Mouse (Mus musculus): ENCODE results near the gene Npc2. TPM values are rescaled to one million over a fixed set of nuclear protein-coding genes. Genes with fewer than 3 reads are reported as not detected.

Npc2 gene
- polyA plus RNA-seq, 1 experiment = 1,124 TPM

DNA sequence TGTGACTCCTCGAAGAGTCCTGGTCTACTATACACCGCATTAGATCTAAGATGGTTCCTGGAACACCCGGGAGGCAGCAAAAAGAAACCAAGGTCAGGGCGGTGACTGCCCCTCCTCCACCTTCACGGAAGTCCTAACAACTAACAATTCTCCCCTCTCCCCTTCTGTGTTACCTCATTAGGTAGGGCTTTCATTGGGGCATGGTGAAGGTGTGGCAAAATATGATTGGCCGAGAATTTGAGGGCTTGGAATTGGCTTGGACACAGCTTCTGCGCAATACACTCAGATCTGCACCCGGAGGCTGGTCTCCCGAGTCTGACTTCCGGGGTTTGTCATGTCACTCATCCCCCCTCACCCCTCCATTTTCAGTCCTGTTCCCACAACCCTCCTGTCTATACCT lies 44.5 kb downstream of the Npc2 start:
- DNase-seq (ENCODE audit: low read depth) = no peak

- no peak for DNase-seq (ENCODE audit: low read depth)
These were observed 45.5 kb downstream of the Npc2 start for GRCm38 (mm10) chr12:84727434-84727833.

- DNase-seq (ENCODE audit: low read depth) = no peak
These were observed 46.0 kb downstream of the Npc2 start for GRCm38 (mm10) chr12:84726986-84727385.

DNA sequence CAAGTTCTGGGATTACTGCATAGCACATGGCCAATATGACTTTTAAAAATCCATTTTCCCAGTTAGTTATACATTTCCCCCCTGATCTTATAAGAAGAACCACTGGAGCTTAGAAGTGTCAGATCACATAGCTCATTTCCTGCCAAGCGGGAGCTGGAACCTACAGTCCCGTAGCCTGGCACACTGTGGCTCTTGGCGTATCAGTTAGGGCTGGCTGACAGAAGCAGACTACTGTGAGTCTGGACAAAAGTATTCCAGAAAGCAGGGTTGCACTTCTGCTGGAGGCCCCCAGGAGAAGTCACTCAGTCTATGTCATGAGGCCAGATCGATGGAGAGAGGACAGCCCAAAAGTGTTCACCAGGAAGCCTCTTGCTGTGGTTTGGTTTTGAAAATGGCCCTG lies 46.6 kb downstream of the Npc2 start:
- no peak for DNase-seq (ENCODE audit: low read depth)

GRCm38 (mm10) chr12:84718462-84719244 lies 54.3 kb downstream of the Npc2 start:
- DNase-seq (ENCODE audit: low read depth) = no peak

GRCm38 (mm10) chr12:84714578-84714977 lies 58.4 kb downstream of the Npc2 start:
- DNase-seq (ENCODE audit: low read depth) = no peak

GRCm38 (mm10) chr12:84709842-84710439 lies 63.0 kb downstream of the Npc2 start:
- no peak for DNase-seq (ENCODE audit: low read depth)

DNA sequence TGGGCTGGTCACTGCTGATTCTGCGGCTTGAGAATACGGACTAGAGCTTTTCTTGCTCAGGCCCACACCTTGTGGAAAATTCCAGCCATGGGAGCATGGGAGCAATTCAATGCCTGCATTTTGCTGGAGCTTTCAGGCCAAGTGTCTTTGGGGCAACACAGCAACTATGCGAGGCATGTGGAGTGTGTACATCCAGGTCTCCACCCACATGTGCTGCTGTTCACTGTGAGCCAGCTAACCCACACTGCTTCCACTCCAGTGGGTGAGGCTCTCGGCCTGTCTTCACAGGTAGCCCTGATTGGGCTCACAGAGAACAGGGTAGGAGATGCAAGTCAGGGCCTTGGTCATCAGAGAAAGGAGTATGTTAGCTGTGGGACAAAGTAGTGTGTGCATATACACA lies 65.1 kb downstream of the Npc2 start:
- DNase-seq (ENCODE audit: low read depth) = no peak

- DNase-seq (ENCODE audit: low read depth) = no peak
These were observed 66.1 kb downstream of the Npc2 start for GRCm38 (mm10) chr12:84706886-84707285.

Other genes with a start within 250 kb of the Npc2 start
- gene Vsx2, start 203.4 kb downstream of the Npc2 start, polyA plus RNA-seq (2012; rRNA removed) = not detected in 2 replicates
- gene Abcd4, start 155.7 kb downstream of the Npc2 start, polyA plus RNA-seq (2012; rRNA removed) = 14.9 and 19.3 TPM in 2 replicates
- not detected in 2 replicates for gene Vrtn, start 132.1 kb downstream of the Npc2 start, polyA plus RNA-seq (2012; rRNA removed)
- 0.05 and 0.06 TPM in 2 replicates for gene Syndig1l, start 74.3 kb downstream of the Npc2 start, polyA plus RNA-seq (2012; rRNA removed)
- 82.4 and 118 TPM in 2 replicates for gene Isca2, start 99 bp upstream of the Npc2 start, polyA plus RNA-seq (2012; rRNA removed)
- gene Ltbp2, start 103.4 kb upstream of the Npc2 start, polyA plus RNA-seq (2012; rRNA removed) = 35.6 and 37.9 TPM in 2 replicates
- gene Fcf1, start 197.7 kb upstream of the Npc2 start, polyA plus RNA-seq (2012; rRNA removed) = 42.6 and 56.9 TPM in 2 replicates
- gene Arel1, start 197.7 kb upstream of the Npc2 start, polyA plus RNA-seq (2012; rRNA removed) = 37.6 and 42.5 TPM in 2 replicates
- 9.3 and 18.3 TPM in 2 replicates for gene Ylpm1, start 223.2 kb upstream of the Npc2 start, polyA plus RNA-seq (2012; rRNA removed)

All from gonadal fat pad, adult 2 months (tissue).